Mouse (Mus musculus) v-Abl transformed pro-B cells (cell line): ENCODE data around the gene Copb1.

Experiments
- in situ Hi-C, 2 experiments: fragments of 400-800 bp; cut with MboI; formaldehyde crosslinking; loops; one replicate each; pipeline ENCODE4 v1.15.1; 2025; ENCODE audit not compliant: unreplicated experiment in 2 of 2

Copb1 gene

GRCm38 (mm10) chr7:114253885-114254833 is at the start of gene Copb1:
Gene Copb1, minus strand, starts transcription at chr7:114254711.
- in situ Hi-C loops, result loop anchor here (10.0 to 25.0 kb wide), 2 partner anchors 492 to 561 kb away; partner anchors contain the start of gene Spon1 (in 1 of the 2)

GRCm38 (mm10) chr7:114301293-114301782 is 46.8 kb upstream of the Copb1 start:
- in situ Hi-C loops, result no loop called here

DNA sequence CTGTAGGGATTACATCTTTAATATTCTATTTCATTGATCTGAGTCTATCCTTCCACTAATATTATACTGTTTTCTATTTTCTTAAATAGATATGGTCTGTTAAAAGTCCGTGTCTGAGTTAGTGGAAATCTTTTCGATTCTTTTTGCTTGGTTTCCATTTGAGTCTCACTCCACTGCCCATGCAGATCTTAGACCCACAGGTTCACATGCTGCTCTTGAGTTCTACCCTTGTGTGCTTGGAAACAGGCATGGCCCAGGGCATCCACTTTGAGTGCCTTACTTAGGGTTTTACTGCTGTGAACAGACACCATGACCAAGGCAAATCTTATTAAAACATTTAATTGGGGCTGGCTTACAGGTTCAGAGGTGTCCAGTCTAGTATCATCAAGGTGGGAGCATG is 46.3 kb upstream of the Copb1 start:
- in situ Hi-C loops, result no loop called here

- in situ Hi-C loops, result no loop called here
These were observed 44.7 kb upstream of the Copb1 start for GRCm38 (mm10) chr7:114299247-114299646.

- in situ Hi-C loops, result no loop called here
These were observed 40.2 kb upstream of the Copb1 start for GRCm38 (mm10) chr7:114294698-114295097.

GRCm38 (mm10) chr7:114293903-114294302 is 39.4 kb upstream of the Copb1 start:
- in situ Hi-C loops, result no loop called here

DNA sequence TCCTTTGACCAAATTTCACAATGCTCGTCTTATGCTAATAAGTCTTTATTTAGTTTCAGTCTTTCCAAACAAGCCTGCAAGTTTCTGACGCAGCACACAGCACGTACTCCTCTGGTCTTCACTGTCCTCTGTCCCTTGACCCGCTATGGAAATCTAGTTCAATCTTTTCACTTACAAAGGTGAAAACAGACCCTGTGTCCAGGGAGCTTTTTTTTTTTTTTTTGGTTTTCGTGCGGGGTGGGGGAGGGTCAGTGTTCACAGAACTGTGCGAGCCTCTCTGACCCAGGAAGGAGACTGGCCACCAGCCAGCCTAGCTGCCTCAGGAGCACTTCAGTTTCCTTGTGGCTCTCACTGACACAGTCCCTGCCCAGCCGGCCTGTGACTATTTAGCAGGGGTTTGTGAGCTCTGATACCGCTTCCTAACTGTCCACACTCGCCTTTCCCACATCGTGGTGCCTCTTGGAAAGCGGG is 38.0 kb upstream of the Copb1 start:
- in situ Hi-C loops, result no loop called here

DNA sequence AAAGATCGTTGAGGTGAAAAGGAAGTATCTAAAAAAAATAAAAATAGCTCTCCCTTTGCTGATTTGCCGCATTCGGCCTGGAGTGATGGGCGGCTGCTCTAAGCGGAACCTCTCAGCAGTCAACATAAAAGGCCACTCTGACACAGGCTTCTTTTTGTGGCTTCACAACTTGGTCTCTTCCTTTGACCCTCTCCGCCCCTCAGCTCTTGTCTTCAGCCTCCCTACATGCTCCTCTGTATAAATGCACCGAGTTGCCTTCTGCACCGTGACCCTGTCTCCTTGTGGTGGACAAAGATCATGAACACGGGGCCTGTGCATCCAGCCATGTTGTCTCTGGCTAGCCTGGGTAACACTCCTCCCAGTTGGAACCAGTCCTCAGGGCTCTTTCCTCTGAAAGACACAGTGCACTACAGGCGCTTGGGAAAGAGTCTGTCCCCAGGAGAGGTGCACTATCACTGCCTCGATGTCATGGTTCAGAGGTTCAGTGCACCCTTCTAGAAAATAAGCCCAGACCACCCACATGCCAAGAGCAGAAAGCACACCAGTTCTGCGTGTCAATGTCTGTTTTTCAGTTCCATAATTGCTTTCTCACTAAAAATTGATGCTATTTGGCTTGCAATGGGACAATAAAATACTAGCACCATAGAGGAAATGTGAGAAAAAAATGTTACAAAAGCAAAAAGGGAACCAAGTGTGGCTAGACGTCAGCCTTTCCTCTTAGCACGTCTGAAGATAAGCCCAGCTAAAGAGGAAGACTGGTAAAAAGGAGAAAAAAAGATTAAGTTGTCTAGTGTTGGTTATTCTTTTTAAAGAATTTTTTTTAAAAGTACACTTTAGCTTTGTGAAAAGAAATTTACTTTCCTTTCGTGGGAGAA is 37.2 kb upstream of the Copb1 start:
- in situ Hi-C loops, result no loop called here

- in situ Hi-C loops, result no loop called here
These were observed 35.6 kb upstream of the Copb1 start for GRCm38 (mm10) chr7:114290078-114290506.

DNA sequence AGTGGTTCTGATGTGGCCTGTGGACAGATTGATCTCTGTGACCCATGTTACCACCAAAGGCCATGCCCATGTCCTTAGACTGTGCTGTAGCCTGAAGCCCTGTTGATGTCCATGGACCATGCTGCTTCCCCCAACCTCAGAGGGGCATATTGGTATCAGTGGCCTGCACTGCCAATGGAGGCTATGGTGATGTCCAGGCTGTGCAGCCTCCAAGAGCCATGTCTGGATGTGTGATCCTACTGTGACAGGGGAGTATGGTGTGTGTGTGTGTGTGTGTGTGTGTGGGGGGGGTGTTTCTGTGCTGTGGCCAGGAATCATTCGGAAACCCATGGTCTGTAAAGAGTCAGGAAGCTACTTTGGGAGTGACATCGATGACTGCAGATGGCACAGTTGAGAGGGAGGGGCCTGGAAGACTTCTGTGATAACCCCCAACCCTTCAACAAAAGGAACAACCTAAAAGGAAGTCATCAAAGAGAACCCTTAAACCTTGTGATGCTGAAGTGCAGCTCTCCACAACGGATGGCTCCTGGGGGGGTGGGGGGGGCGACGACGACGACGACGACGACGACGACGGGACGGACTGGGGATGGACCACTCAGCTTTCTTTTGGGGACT is 29.9 kb upstream of the Copb1 start:
- in situ Hi-C loops, result loop anchor here (5.0 kb wide), 4 partner anchors 33 to 208 kb away; partner anchors contain the start of gene Pde3b (in 1 of the 2)

- in situ Hi-C loops, result loop anchor here (5.0 kb wide), 4 partner anchors 34 to 209 kb away; partner anchors contain the start of gene Pde3b (in 1 of the 2)
These were observed 28.5 kb upstream of the Copb1 start for GRCm38 (mm10) chr7:114283006-114283405.

DNA sequence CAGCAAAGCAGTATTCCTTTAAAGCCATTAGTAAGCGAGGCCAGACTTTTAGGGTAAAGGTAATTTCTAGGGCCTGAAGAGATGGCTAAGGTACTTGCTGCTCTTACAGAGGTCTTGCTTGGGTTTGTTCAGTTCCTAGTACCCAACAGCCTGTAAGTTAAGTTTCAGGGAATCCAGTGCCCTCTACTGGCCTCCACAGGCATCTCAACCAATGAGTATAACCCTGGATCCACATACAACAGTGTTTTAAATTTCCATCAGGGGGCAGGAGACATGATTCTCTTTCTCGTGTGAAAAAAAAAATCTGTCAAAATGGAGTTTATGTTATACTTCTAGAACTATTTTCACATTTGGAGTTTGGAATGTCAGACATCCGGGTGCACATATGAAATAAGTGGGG is 27.2 kb upstream of the Copb1 start:
- in situ Hi-C loops, result loop anchor here (5.0 kb wide), 4 partner anchors 36 to 211 kb away; partner anchors contain the start of gene Pde3b (in 1 of the 2)

GRCm38 (mm10) chr7:114276005-114276752 is 21.7 kb upstream of the Copb1 start, which contains the start of gene Psma1:
Gene Psma1, minus strand, starts transcription at chr7:114276118.
- in situ Hi-C loops, result loop anchor here (5.0 to 10.0 kb wide), 4 partner anchors 216 to 491 kb away; partner anchors contain the start of gene Calca (in 2 of the 2)

DNA sequence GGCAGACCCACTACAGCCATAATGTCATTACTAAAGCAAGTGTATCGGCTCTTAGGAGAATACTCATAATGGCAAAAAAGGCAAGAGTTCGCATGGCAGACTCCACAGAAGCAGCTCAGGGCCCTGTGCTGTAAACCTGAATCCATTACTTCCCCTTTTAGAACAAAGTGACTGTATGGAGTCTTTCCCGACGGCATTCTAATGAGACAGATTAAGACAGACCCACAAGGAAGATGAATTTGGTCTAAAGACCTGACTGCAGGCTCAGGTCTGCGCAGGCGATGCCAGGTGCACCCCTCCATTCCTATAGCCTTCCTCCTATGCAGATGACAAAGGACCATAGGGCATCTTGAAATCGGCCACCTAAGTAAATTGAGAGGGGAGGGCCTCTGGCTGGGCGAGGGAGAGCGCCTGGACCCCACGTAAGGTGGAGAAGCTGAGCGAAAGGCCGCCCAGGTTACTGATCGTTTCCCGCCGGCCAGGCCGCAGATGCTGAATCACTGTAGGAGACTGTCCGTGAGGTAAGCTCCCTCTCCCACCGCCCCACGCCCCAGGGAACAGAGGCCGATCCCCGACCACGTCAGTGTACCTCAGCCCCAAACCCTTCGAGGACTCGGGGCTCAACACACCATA is 21.0 kb upstream of the Copb1 start:
- in situ Hi-C loops, result loop anchor here (5.0 to 10.0 kb wide), 4 partner anchors 217 to 491 kb away; partner anchors contain the start of gene Calca (in 2 of the 2)

- in situ Hi-C loops, result loop anchor here in 1 of 2 experiments (25.0 kb wide), 1 partner anchor 506 kb away; the partner anchor contains the start of gene Spon1
These were observed 13.9 kb upstream of the Copb1 start for GRCm38 (mm10) chr7:114268446-114268845.

- in situ Hi-C loops, result loop anchor here (10.0 to 25.0 kb wide), 2 partner anchors 489 to 563 kb away; partner anchors contain the start of gene Spon1 (in 1 of the 2)
These were observed 2.8 kb downstream of the Copb1 start for GRCm38 (mm10) chr7:114251684-114252083.

GRCm38 (mm10) chr7:114233980-114234379 is 20.5 kb downstream of the Copb1 start:
- in situ Hi-C loops, result loop anchor here (25.0 kb wide), 2 partner anchors 578 to 897 kb away; no protein-coding TSS in a partner anchor

DNA sequence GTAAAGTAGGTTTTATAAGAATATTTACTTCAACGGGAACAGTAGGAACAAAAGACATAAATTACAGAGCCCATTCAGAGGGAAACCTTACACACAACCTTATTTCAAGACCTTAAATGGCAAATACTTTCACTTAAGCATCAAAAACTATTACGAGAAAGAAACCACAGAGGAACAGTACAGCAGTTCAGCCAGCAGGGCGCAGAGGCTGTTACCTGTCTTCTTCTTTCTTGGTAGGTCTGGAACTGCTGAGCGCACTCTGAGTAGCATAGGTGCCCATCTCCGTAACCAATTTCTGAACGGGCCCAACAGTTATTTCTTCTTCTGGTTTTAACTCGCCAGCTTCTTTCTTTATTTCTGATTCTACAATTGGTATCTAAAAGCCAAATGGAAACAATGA is 21.5 kb downstream of the Copb1 start:
- in situ Hi-C loops, result loop anchor here (25.0 kb wide), 2 partner anchors 579 to 896 kb away; no protein-coding TSS in a partner anchor
